Mouse (Mus musculus): ENCODE data around the gene Ubac1. TPM values are rescaled to one million over a fixed set of nuclear protein-coding genes. Genes with fewer than 3 reads are reported as not detected.

Gene Ubac1
- polyA plus RNA-seq, 1 experiment: 55.1 TPM

DNA sequence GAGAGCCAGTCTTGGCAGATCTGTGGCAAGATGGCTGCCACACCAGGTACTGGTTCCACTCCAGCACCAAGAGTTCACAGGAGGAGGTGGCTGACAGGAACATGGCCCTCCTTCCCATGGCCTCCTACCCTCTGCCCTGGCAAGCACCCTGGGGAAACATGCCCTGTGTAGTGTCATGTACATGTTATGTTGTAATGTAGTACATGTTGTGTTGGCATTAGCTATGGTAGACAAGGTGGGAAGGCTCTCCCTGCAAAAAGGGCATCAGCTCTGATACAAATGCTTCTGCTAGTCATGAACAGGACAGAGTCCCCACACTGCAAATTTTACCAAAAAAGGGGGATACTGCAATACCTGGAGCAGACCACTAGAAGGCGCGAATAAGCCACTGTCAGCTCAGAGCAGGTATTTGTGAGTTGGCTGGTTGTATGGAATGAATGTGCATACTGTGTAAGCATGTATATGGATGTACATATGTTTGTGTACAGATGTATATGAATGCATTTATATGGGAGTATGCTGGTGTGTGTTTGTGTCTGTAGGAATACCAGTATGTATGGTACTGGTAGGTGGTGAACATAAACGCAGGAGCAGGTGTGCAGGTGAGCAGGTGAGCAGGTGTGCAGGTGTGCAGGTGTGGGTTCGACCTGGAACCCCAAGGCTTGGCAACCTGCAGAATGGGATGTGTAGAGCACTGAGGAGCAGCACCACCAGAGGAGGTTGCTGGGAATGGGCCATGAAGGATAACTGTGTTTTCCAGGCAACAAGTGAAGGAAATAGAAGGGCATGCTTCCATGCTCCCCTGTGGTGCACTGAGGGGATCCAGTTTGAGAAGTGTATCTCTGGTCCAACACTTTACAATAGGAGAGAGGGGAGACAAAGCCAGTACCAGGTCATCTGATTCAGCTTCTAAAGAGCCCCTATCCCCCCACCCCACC lies 2.9 kb upstream of the Ubac1 start:
- TF ChIP-seq POLR2A (IDR thresholded peaks at IDR 0.05; ENCODE audit: low read depth, low read length) (no peak), CTCF (IDR thresholded peaks at IDR 0.05; ENCODE audit: extremely low read depth, insufficient read length, insufficient replicate concordance, low read depth, low read length) (peak; percentile 11; the same call in 1 of the 2 replicates)
- H3K27ac ChIP-seq (ENCODE audit: insufficient read depth, low read depth, low read length): no peak overlapping the region
- H3K36me3 ChIP-seq (ENCODE audit: control insufficient read depth, insufficient read depth, low read length): no peaks in the 10 kb centered on the region
- H3K27me3 ChIP-seq (ENCODE audit: control insufficient read depth, insufficient read depth, low read length): no peaks in the 10 kb centered on the region
- WGBS: 8% methylated on average over 4 of the region's 4 CpGs
- H3K4me1 ChIP-seq (ENCODE audit: control insufficient read depth, insufficient read depth, insufficient read length, low read length): peaks cover 8% of the 10 kb centered on the region
- no peak overlapping the region for H3K4me3 ChIP-seq (ENCODE audit: low read depth, low read length)

DNA sequence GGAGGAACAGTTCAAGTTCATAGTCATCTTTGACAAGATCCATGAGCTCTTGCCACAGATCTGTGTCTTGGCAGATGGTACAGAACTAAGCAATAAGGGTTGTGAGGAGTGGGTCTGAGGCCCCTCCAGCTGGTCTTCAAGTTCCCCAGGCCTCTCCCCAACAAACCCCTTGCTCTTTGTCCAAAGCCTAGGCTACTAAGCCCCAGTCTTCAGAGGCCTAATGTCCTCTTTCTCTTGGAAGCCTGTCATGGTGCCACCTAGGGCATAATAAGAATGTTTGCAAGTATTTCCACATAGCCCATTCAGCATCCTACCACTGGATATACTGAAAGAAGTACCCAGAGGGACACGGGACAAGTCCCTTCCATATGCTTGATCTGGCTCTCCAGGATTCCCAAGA lies 1.1 kb upstream of the Ubac1 start:
- Histone ChIP-seq H3K4me1 (ENCODE audit: control insufficient read depth, insufficient read depth, insufficient read length, low read length) (peaks cover 8% of the 10 kb centered on the region), H3K4me3 (ENCODE audit: low read depth, low read length) (no peak overlapping the region)
- 93% methylated on average over 1 of the region's 1 CpGs for WGBS

DNA sequence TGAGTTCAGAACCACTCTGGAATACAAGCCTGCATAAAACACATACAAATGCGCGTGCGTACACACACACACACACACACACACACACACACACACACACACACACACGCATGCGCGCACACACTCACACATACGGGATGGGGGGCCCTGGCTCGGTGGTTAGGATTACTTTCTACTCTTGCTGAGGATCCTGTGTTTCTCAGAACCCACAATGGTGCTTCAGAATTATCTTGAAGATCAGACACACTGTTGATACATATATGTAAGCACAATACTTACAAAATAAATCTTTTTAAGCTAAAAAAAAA lies 665 bp upstream of the Ubac1 start:
- Histone ChIP-seq H3K36me3 (ENCODE audit: control insufficient read depth, insufficient read depth, low read length) (no peaks in the 10 kb centered on the region), H3K27me3 (ENCODE audit: control insufficient read depth, insufficient read depth, low read length) (no peaks in the 10 kb centered on the region), H3K4me1 (ENCODE audit: control insufficient read depth, insufficient read depth, insufficient read length, low read length) (peaks cover 8% of the 10 kb centered on the region), H3K27ac (ENCODE audit: insufficient read depth, low read depth, low read length) (peak overlapping the region; percentile 53; the same call in 1 of the 2 replicates), H3K4me3 (ENCODE audit: low read depth, low read length) (peak overlapping the region; percentile 80; the same call in 1 of the 2 replicates)
- no peak for TF ChIP-seq CTCF (IDR thresholded peaks at IDR 0.05; ENCODE audit: extremely low read depth, insufficient read length, insufficient replicate concordance, low read depth, low read length)
- no peak for TF ChIP-seq POLR2A (IDR thresholded peaks at IDR 0.05; ENCODE audit: low read depth, low read length)
- WGBS: 77% methylated on average over 8 of the region's 8 CpGs

More for the DNA sequence above, 1.1 kb upstream of the Ubac1 start:
- no peak for TF ChIP-seq CTCF (IDR thresholded peaks at IDR 0.05; ENCODE audit: extremely low read depth, insufficient read length, insufficient replicate concordance, low read depth, low read length)
- Histone ChIP-seq H3K27ac (ENCODE audit: insufficient read depth, low read depth, low read length) (no peak overlapping the region), H3K27me3 (ENCODE audit: control insufficient read depth, insufficient read depth, low read length) (no peaks in the 10 kb centered on the region), H3K36me3 (ENCODE audit: control insufficient read depth, insufficient read depth, low read length) (no peaks in the 10 kb centered on the region)

DNA sequence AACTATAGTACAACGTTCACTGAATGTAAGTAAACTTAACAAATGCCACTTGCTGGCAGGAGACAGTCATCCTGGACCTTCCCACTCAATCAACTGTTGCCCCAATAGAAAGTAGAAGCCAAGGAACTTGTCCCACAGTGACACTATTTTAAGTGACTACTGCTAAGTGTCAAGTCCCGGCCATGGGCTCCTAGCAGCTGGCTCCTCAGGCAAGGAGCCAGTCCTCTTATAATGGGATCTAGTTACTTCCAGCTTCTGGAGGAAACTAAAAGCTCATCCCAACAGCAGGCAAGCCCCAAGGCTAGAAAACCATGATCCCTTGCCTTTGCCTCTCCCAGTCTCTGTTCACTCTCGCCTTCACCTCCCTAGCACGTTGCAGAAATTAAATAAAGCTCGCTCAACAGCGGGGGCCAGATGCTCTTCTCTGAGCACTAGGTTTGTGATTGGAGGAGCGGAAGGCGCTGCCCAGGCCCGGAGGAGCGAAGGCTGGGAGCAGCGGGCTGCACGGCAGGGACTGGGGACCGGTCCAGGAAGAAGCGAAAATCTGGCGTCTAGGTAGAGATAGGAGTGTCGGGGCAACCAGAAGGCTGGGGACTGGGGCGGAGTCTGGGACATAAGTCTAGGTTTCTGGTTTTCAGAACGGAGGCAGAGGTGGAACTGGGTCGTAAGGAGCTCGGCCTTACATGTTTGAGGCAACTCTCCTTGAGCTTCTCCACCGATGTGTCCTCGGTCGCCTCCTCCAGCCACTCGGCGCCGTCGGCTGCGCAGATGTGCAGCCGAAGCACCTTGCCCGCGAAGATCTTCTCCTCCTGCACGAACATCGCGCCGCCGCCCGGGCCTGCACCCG lies 610 bp downstream of the Ubac1 start:
- Histone ChIP-seq H3K27ac (ENCODE audit: insufficient read depth, low read depth, low read length) (peak overlapping the region; percentile 93), H3K4me1 (ENCODE audit: control insufficient read depth, insufficient read depth, insufficient read length, low read length) (peaks cover 8% of the 10 kb centered on the region), H3K4me3 (ENCODE audit: low read depth, low read length) (peak overlapping the region; percentile 80), H3K36me3 (ENCODE audit: control insufficient read depth, insufficient read depth, low read length) (peaks cover 3% of the 10 kb centered on the region; the same call in 1 of the 2 replicates), H3K27me3 (ENCODE audit: control insufficient read depth, insufficient read depth, low read length) (no peaks in the 10 kb centered on the region)
- 1% methylated on average over 38 of the region's 38 CpGs for WGBS
- TF ChIP-seq CTCF (IDR thresholded peaks at IDR 0.05; ENCODE audit: extremely low read depth, insufficient read length, insufficient replicate concordance, low read depth, low read length) (no peak), POLR2A (IDR thresholded peaks at IDR 0.05; ENCODE audit: low read depth, low read length) (no peak; the same call in 1 of the 2 replicates)

DNA sequence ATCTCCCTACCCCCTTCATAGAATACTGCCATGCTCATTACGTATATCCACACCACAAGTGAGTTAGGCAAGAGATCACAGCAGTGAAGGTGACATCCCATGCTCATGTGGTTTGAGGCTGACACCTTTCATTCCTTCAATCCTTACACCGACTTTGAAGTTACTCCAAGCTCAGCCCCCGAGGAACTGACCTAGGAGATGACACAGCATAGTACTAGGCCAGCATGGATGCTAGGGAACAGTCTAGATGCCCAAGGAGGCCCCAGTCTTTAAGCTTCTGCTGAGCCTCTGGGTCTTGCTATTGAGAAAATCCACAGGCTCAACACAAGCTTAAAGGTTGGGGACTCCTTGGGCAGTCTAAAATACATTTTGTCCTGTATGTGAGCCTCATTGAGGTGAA lies 1.6 kb downstream of the Ubac1 start:
- H3K27ac ChIP-seq (ENCODE audit: insufficient read depth, low read depth, low read length): no peak overlapping the region
- TF ChIP-seq POLR2A (IDR thresholded peaks at IDR 0.05; ENCODE audit: low read depth, low read length): no peak
- TF ChIP-seq CTCF (IDR thresholded peaks at IDR 0.05; ENCODE audit: extremely low read depth, insufficient read length, insufficient replicate concordance, low read depth, low read length): no peak
- WGBS: 75% methylated on average over 3 of the region's 3 CpGs
- no peak overlapping the region for H3K4me3 ChIP-seq (ENCODE audit: low read depth, low read length)
- H3K4me1 ChIP-seq (ENCODE audit: control insufficient read depth, insufficient read depth, insufficient read length, low read length): peaks cover 8% of the 10 kb centered on the region
- H3K36me3 ChIP-seq (ENCODE audit: control insufficient read depth, insufficient read depth, low read length): peaks cover 12% of the 10 kb centered on the region
- H3K27me3 ChIP-seq (ENCODE audit: control insufficient read depth, insufficient read depth, low read length): no peaks in the 10 kb centered on the region

DNA sequence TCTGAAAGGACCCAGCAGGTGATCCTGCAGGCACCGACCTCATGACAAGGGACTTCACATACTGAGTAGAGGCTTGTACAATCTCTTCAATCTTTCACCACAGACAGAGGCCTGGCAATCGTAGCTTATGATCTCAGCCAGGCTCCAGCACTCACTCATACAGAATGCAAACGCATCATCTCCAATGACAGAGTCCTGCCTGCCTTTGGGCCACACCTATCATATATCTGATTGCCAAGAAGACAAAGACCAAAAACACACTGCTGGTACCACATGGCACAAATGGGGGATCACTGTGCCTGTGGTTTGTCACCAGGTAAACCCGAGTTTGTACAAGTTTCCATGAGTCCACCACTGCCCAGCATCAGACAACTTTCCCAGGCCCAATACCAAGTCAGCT lies 4.2 kb downstream of the Ubac1 start:
- peaks cover 31% of the 10 kb centered on the region for H3K36me3 ChIP-seq (ENCODE audit: control insufficient read depth, insufficient read depth, low read length)
- no peak overlapping the region for H3K4me3 ChIP-seq (ENCODE audit: low read depth, low read length)
- WGBS: 61% methylated on average over 4 of the region's 4 CpGs
- peaks cover 8% of the 10 kb centered on the region for H3K4me1 ChIP-seq (ENCODE audit: control insufficient read depth, insufficient read depth, insufficient read length, low read length)
- H3K27me3 ChIP-seq (ENCODE audit: control insufficient read depth, insufficient read depth, low read length): no peaks in the 10 kb centered on the region
- TF ChIP-seq CTCF (IDR thresholded peaks at IDR 0.05; ENCODE audit: extremely low read depth, insufficient read length, insufficient replicate concordance, low read depth, low read length): no peak
- TF ChIP-seq POLR2A (IDR thresholded peaks at IDR 0.05; ENCODE audit: low read depth, low read length): no peak
- no peak overlapping the region for H3K27ac ChIP-seq (ENCODE audit: insufficient read depth, low read depth, low read length)

DNA sequence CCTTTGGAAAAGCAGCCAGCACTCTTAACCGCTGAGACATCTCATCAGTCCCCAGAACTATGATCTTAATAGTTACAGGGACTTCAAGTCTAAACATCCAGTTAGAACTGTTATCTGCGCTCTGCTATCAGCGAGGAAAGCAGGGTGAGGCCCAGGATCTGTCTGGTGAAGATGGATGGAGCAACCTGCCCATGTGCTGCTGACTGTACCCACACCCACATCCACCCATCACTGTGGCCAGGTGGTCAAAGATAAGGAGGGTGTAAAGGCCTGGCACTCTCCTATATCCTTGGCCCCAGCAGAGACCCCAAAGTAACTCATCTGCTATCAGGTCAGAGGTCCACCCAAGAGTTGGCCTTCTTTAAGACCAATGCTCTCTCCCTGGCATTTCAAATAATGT lies 7.9 kb downstream of the Ubac1 start:
- TF ChIP-seq POLR2A (IDR thresholded peaks at IDR 0.05; ENCODE audit: low read depth, low read length) (no peak), CTCF (IDR thresholded peaks at IDR 0.05; ENCODE audit: extremely low read depth, insufficient read length, insufficient replicate concordance, low read depth, low read length) (no peak)
- Histone ChIP-seq H3K4me1 (ENCODE audit: control insufficient read depth, insufficient read depth, insufficient read length, low read length) (no peaks in the 10 kb centered on the region; the same call in 1 of the 2 replicates), H3K27ac (ENCODE audit: insufficient read depth, low read depth, low read length) (no peak overlapping the region), H3K36me3 (ENCODE audit: control insufficient read depth, insufficient read depth, low read length) (peaks cover 65% of the 10 kb centered on the region), H3K27me3 (ENCODE audit: control insufficient read depth, insufficient read depth, low read length) (no peaks in the 10 kb centered on the region), H3K4me3 (ENCODE audit: low read depth, low read length) (no peak overlapping the region)
- 79% methylated on average over 3 of the region's 3 CpGs for WGBS

Measured in small intestine, adult 2 months (tissue).